Mouse (Mus musculus) common myeloid progenitor, adult 5-6 weeks (primary cell): ENCODE measurements at regions not wholly inside any gene's neighbourhood (a gene's known extent, or its start where the extent isn't known, plus 50 kb on each side); places are given as distances from the start of the nearest gene placed in this dataset.

Source experiments
- ATAC-seq: replicated peaks from 2 replicates; pipeline ENCODE4 v1.8.0; 2016; ENCODE audit warnings: low read depth, mild to moderate bottlenecking, moderate TSS enrichment, inconsistent platforms; ENCODE audit not compliant: poor library complexity, severe bottlenecking

DNA sequence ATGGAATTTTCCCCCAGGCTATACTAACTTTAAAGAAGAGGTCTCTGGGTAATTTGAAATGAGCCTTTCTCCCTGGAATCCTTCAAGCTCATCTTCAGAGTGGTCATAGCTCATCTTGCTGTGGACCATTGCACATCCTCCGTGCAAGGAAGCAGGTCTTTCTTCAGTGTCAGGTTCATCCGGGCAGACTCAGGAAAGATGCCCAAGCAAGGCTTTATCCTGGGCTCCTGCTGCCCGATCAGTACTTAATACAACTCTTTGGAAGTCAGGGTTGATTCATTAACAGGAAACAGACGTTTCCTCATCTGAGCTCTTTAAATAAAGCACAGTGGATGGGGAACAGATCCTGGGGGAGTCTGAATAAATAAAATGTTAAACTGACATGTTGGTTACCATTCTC lies 188.1 kb downstream of the Cbln1 start:
- ATAC-seq = no peak

DNA sequence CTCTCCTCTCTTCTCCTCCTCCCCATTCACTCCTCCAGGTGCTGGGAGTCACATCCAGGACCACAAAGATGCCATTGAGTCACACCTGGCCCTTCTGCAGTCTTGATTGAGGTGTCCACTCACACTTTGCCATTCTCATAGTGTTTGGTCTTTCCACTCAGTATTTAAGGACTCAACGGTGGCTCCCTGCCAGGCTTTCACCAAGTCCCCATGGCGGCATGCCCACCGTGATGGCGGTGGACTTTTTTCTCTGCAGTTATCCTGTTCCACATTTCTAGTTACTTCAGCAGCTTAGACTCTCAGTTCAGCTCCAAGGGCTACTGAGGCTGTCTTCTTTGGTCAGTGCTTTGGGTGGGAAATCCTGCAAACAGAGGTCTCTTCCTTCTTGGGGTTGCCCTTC lies 189.9 kb downstream of the Cbln1 start:
- no peak for ATAC-seq

DNA sequence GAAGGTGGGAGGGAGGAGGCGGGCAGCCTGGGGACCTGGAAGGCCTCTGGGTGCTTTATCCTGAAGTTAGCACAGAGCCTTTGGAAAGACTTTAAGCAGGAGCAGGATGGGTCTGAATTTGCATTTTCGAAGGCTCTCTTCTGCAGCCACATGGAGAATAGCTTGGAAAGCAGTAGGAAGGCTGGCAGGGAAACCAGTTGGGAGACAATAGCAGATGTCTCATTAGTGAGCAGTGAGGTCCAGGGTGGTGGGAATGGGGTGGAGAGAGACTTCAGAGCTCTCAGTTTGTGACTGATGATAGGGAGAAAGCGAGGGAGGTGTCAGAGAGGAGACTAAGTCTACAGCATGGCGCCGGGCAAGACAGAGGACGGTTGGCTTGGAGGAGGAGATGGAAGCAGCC lies 199.1 kb downstream of the Cbln1 start:
- no peak for ATAC-seq

DNA sequence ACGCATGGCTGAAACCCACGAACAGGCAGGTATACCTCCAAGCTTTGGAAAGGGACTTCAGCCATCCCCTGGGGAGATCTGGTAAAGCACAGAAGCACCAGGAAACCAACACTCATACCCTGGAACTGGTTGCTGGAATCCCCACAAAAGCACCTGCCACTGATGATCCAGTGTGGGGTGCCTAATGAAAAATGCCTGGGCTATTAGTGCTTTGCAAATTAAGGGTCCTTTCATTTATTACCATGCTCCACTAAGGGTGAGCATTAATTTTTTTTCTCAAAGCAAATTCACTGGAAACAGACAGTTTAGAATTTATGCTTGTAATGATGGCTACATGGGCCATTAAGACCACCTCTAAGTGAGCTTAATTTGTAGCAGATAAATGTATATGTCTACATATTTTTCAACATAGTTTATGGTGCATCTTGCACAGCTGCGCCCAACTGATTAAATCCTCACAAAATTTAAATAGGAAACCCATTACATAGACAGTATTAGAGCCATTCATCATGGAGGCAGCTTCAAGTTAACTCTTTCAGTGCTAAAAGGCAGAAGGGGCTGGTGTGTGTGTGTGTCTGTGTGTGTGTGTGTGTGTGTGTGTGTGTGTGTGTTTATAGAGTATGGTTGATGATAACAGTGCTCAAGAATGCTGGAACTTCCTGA lies 201.8 kb downstream of the Cbln1 start:
- no peak for ATAC-seq

DNA sequence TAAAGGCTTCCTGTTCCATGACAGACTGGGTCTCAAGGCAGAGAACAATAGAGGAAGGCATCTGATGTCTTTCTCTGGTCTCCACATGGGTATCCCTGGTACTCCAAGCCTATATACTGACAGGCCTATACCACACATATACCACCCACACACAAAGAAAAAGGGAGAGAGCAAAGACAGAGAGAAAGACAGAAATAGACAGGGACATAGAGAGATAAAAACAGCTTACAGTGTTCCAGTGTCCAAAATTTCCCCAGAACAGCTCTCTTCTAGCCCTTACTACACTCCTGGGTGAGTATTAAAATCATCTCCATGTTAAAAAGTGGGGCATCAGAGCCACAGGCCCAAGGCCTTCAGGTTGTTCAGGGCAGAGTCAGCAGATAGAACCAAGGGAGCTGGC lies 204.2 kb downstream of the Cbln1 start:
- no peak for ATAC-seq

DNA sequence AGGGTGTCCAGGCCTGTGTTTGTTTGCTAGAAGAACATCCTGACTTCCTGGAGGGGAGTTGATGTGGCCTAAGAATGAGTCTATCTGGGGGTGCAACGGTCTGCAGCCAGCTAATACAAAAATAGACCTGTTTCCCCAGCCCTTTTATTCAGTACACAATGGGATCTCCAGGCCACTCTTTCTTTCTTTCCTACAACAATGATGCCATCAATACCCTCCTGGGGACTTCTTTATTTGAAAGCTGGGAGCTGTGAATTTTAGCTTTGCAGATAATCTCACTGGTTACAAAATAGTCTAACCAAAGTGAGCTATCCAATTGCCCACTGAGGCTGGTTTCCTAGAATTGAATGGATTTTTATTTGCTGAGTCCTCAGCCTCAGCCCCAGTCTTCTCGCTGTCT lies 207.4 kb downstream of the Cbln1 start:
- no peak for ATAC-seq

DNA sequence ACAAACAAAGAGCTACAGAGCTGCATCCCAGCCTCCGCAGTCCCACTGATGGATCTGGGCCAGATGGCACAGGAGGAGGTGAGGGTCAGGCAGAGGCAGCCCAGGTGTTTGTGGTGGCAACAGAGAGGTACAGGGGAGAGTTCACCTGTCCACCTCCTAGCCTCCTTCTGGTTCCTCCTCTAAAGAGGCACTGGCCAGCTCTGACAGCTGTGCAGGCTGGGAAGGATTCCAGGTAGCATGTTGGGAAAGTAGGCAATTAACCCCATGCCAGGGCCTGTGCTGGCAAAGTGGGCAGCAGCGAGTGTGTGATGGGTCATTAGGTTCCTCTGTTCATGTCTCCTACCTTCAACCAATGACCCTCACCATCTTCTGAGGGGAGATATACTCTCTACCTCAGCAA lies 212.1 kb downstream of the Cbln1 start:
- ATAC-seq = no peak

DNA sequence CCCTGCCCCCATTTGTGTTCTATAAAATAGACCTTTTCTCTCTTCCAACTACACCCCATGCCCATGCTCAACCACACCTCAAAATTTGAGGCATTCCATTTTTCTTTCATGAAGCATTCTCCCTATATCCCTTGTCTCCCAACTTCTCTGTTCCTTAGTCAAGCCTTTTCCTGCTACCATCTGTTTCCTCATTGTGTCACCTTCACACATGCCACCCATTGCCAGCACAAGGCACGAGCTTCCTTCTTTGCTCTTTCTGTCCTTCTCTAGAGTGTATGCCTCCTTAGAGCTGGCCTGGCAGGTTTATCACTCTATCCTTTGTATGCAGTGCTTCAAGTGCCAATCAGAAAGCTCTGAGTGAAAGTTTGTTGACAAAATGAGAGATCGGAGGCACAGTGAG lies 229.7 kb downstream of the Cbln1 start:
- no peak for ATAC-seq

DNA sequence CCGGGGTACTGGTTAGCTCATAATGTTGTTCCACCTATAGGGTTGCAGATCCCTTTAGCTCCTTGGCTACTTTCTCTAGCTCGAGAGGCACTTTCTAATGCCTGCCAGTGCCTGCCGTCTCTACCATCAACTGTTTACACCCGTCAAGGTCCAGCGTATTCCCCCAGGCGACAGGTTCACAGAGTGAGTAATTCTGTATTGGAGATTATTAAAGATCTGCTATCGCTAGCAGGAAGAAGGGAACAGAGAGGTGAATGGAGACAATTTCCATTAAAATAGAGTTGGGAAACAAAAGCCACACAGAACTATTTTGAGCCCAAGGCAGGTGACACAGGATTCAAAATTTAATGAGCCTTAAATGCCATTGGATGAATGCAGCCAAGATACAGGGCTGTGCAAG lies 235.2 kb downstream of the Cbln1 start:
- ATAC-seq = no peak

DNA sequence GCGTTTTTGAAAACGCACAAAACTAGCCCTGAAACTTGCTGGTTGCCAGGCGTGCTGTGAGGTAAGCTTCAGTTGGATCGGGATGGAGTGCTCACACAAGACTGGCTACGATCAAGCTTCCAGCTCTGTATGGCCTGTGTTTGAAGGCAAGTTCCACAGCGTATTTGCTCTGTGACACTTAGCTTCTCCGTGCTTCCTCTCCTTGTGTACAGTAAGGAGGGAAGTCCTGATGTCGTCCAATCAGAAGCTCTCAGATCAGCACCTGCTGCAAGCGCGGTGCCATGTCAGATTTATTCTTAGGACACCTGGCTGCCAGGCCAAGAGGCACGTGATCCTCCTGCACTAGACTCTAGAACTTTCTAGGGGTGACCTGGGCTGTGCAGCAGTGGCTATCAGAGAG lies 236.0 kb downstream of the Cbln1 start:
- ATAC-seq = no peak

DNA sequence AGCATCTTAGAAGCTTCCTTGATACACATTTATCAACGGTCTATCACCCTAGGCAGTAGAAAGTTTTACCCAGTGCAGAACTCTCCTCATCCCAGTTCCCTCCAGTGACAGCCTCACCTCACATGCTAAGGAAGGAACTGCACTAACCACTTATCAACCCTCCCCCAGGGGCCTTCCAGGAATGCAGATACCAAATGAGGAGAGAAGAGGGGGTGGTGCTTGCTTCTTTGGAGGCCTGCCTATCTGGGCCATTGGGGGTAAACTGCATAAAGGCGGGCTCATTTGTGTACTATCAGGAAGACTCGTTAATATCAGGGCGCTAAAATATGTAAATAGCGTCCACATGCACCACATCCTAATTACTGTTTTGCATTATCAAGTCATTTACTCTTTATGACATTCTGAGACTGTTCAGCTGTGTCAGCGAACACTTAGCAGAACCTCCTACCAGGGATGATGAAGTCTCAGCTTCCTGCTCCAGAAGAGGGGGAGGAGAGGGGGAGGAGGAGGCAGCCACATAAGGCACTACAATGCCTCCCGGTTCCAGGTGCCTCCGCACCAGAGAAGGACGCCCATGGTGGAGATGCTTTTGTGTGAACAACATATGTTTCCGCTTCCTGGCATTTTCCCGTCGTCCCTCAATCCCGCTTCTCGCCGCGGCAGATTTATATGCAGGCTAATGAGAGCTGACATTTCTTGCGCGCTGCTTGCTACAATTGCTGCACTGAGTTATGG lies 236.9 kb downstream of the Cbln1 start:
- no peak for ATAC-seq

DNA sequence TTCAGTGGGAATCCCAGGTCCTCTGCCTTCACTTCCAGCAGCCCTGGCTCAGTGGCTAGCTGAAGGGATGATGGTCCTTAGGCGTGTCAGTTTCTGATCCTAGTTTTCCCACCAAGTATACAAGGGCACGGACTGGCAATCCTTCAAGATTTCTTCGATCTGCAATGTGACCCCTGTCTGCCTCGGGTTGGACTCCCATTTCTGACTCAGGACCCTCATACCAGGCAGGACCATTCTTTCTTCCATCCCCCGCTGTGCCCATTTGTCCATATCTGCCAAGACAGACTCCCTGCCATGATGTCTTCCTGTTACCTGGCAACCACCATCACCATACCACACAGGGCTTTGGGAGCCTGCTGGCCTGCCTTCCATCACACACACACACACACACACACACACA lies 238.1 kb downstream of the Cbln1 start:
- no peak for ATAC-seq

DNA sequence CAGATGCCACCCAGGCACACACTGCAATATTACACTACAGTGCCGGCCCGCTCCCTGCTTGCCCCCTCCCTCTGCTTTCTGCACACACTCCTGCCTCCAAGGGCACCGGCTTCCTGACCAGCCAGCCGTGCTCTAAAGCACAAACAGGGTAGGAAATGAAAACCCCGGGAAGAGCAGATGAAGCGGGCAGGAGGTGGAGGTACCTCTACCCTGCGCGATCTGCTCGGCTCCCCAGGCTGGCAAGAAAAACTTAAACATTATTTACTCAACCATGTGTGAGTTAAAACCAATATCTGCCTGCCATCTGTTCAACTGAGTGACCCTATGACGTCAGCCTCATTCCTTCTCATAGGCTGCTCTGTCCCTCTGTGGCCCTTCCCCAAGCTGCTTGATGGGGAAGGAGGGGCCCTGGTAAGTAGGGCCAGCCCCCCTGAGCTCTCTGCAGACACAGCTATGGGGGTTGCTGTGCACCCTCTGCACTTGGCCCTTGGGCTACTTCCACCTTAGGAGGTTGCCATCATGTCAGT lies 238.5 kb downstream of the Cbln1 start:
- ATAC-seq = no peak

DNA sequence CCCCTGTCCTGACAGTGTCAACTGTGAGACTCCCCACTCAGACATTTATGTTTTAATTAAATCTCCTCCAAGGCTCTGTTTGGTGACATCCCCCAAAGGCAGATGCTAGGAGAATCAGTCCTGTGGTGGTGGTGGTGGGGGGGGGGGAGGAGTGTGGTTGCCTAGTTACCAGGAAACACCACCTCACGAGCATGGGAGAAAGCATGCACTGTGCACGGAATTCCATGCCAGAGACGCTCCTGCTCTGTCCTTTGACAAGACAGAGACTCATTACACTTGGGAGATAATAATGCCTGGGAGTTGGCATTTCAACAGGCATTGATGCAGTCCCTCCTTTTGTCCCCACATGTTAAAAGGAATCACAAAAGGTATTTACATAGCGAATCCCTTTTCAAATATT lies 240.6 kb downstream of the Cbln1 start:
- no peak for ATAC-seq

DNA sequence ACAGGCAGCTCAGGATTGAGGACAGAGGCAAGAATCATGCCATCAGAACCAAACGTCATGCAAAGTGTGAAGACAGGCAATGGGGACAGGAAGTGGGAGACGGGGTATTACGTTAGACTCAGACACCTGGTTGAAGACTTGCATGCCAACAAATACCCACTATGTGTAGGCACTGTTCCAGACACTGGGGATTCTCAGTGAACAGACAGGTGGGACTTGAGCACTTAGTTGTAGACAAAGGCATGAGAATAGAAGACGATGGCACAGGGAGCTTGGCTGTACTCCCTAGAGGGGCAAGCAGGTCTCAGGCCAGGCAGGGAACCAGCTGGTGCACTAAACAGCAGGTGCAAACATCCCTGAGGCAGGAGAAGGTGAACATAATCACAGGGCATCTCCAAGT lies 242.3 kb downstream of the Cbln1 start:
- no peak for ATAC-seq

DNA sequence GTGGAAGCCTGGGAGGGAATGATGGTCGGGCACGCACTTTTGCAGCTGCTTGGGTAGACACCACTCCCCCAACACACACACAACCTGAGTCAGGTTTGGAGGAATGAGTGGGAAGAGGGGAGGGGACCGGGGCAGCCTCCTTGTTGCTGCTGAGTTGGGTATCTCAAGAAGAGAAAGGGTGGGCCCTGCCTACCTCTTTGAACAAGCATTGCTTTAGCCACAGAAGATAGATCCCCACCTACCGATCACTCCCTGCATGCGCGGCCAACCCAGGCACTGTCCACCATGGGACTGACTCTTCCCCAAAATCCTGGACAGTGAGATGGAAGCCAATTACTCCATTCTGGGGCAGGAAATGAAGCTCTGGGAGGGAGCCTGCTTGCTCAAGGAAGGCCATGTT lies 243.2 kb downstream of the Cbln1 start:
- ATAC-seq = no peak

DNA sequence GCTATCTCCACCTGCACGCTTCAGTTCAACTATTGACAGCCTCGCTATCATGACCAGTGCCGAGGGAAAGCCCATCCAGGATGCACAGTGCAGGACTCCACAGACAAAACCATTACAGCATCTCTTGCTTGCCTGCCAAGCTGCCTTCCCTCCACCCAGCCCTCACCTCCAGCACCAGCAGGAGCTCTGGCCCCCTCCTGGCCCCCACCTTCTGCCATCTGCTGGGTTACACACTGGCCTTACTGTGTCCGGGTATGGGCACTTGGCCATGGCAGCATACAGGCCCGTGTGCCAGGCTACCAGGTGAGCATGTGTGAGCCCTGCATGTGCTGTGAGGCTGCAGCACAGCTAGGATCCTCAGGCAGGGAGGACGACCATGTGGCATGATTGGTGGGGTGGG lies 243.6 kb downstream of the Cbln1 start:
- no peak for ATAC-seq

DNA sequence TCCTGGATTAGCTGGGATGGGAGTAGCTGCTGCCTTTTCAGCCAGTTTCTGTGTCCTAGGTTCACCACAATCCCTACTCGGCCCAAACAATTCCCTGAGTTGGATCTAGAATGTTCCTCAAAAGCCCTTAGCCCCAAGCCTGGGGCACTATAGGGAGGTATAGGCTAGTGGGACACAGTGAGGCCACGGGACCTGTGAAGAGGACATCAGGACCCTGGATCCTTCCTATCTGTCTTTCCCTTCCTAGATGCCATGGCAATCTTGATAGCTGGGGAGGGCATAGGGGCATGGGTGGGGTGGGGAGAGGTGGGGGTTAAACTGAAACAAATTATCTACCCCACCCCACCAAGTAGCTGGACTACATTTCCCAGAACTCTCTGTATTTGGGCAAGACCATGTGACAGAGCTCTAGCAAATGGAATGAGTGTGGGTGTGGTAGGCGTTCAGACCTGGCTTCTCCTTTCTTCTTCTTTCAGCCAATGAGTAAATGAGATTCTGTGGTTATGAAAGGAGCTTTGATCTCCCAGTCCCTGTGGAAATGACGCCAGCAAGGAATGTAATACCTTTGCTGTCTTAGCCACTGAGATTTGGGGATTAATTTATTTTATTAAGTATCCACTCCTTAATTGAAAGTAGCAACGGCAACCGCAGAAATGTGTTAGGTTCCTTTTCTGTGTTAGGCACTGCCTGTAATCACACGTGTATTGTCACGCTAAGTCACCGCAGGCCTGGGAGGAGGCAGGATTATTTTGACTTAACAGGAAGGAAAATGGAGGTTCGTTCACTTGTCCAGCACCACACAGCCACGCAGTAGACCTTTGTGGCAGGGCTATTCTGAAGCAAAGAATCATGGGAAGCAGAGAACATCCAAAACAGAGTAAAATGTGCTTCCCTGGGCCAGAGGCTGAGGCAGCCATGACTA lies 246.6 kb downstream of the Cbln1 start:
- no peak for ATAC-seq

DNA sequence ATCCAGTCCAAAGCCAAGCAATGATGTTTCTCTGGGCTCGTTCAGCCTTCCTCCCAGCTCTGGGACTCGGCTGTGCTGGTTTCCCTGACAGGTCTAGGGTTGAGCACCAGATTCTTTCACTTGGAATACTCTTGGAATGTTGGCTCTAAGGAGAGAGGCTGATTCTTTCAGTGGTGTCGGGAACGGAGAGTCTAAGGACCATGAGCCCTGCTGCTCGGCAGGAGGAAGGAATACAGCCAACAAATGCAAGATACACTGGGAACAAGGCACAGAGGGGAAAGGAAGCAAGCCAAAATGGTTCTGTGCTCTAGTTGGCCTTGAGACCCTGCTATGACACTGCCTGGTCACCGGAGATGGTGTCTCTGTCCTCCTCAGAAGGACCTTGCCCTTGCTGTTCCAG lies 251.8 kb downstream of the Cbln1 start:
- no peak for ATAC-seq

DNA sequence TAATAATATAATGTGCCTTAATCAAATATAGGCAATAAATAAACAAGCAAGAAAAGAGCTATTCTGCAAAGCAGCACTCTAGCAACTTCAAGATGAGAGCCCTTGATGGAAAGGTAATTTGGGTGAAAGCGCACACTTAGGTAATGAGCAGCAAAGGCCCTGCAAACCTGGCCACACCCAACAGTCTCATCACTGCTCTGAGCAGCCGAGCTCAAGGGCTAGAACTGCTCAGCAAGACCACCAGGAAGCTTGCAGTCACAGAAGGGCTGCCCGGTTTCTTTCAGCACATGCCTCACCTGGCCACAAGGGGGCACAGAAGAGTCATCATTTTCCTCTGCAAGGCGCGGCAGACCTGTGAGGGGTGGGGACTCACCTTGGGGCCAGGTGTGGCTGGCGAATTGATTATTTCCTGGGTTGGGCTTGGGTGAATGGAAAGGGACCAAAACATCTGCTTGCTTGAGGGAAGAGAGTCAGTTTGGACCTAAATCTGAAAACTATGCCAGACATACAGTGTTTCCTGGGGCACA lies 253.4 kb downstream of the Cbln1 start:
- ATAC-seq = no peak

DNA sequence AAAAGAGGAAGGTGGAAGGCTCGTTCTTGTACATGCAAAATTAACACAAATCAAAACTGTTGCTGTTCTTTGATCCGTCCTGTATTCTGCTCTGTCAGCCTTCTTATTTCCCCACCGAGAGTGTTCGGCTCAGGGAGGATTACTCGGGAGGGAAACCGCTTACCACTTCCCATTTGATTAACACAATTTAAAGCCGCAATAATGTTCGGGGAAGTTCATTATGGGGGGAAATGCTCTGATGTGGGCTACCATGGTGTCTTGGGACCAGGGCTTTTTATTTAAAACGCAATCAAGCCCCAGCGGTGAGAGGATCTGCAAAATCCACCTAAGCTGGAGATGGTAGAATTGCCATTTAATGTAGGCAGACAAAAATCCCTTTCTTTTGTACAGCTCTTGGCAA lies 257.4 kb downstream of the Cbln1 start:
- ATAC-seq = no peak
